In genomic region chr9:123491917-123492585, GRCm38 (mm10) we compare ENCODE assay signal across 9 mouse cellular contexts. TPM values are rescaled to one million over a fixed set of nuclear protein-coding genes. Genes with fewer than 3 reads are reported as not detected.
DNase-seq lines count a peak whose midpoint lies in the region; ATAC-seq and TF ChIP-seq lines count a peak whose summit lies in the region.
"Had no signal": no experiment of that assay in that cellular context is flagged by ENCODE, and none has a peak within 500 bp of the region (broad histone marks: within the 10 kb centered on the region; RNA-seq: fewer than 3 reads in every experiment).

No protein-coding gene starts in this region.

- no peaks in the 10 kb centered on the region for H3K27me3 ChIP-seq in heart, adult 2 months (ENCODE audit: control insufficient read depth, insufficient read depth, low read length)
- H3K27me3 ChIP-seq: megakaryocyte, embryonic 14.5 days had no signal

- DNase-seq in left cerebral cortex, postnatal 25 days (ENCODE audit: low spot score in 2 of 2), result peak; percentile 35 to 50
- no peak for DNase-seq in left cerebral cortex, postnatal 36 days (ENCODE audit: low spot score in 2 of 2)
- DNase-seq in brain, adult 2 months (ENCODE audit: low read depth, low spot score), result peak; percentile 72
- DNase-seq in heart, adult 2 months, result peak; percentile 51 to 62
- peak; percentile 53 for DNase-seq in kidney, adult 9 months
- no peak for DNase-seq in embryo, embryonic 10 days (ENCODE audit: low spot score)
- DNase-seq in gastrocnemius, postnatal 14 days, result no peak

- peak overlapping the region; percentile 9; the same call in 1 of the 2 replicates for H3K9ac ChIP-seq in heart, adult 2 months (ENCODE audit: low read depth, low read length)

- intact Hi-C loops in left cerebral cortex, postnatal 25 days (cut with DNase I), result no loop called here
- intact Hi-C loops in left cerebral cortex, postnatal 36 days (cut with DNase I), result no loop called here
- intact Hi-C loops in heart, adult 2 months (cut with DNase I), result no loop called here
- intact Hi-C loops in gastrocnemius, postnatal 14 days (cut with DNase I; ENCODE audit: low total_unique reads), result no loop called here

- ATAC-seq in megakaryocyte progenitor cell, adult 5-6 weeks (replicated peaks; ENCODE audit: poor library complexity), result peak; percentile 77

- no peak overlapping the region for H3K4me3 ChIP-seq in heart, adult 2 months
- H3K4me3 ChIP-seq: megakaryocyte, embryonic 14.5 days had no signal

- peaks cover 7% of the 10 kb centered on the region for H3K79me2 ChIP-seq in heart, adult 2 months (replicated peaks; ENCODE audit: control insufficient read depth, insufficient read depth, low read length)

- H3K36me3 ChIP-seq in heart, adult 2 months (ENCODE audit: control insufficient read depth, insufficient read depth, low read length), result peaks cover 24% of the 10 kb centered on the region

- no peak for TF ChIP-seq EP300 in heart, adult 2 months (IDR thresholded peaks at IDR 0.05; ENCODE audit: insufficient read depth, low read depth, low read length)

- peak overlapping the region; percentile 70 for H3K27ac ChIP-seq in heart, adult 2 months

- peaks cover 36% of the 10 kb centered on the region for H3K4me1 ChIP-seq in heart, adult 2 months (ENCODE audit: control insufficient read depth, insufficient read depth, low read length)

- TF ChIP-seq POLR2A in heart, adult 2 months (IDR thresholded peaks at IDR 0.05; ENCODE audit: insufficient read depth, low read depth, low read length), result no peak

- TF ChIP-seq CTCF in heart, adult 2 months (IDR thresholded peaks at IDR 0.05), result no peak

- 29% methylated on average over 9 of the region's 9 CpGs for WGBS in heart, adult 2 months

RNA-seq across cellular contexts. Expression of gene Limd1, which starts 13.5 kb away (rescaled TPM):
- 1 to 10 TPM; 6.1 to 7.2 TPM for total RNA-seq in left cerebral cortex, postnatal 25 days (2021)
- total RNA-seq in left cerebral cortex, postnatal 36 days (2021), result 1 to 10 TPM; 6.2 to 6.8 TPM
- total RNA-seq in heart, adult 2 months (2021), result 10 to 100 TPM; 33.7 to 48.9 TPM
- polyA plus RNA-seq in heart, adult 2 months (2012; rRNA removed), result 34.6 and 50.0 TPM in 2 replicates
- total RNA-seq in megakaryocyte progenitor cell, adult 5-6 weeks (2015), result 24.2 and 24.6 TPM in 2 replicates
- total RNA-seq in megakaryocyte progenitor cell, adult 5-6 weeks (2017), result 19.0 and 20.4 TPM in 2 replicates
- total RNA-seq in gastrocnemius, postnatal 14 days (2021), result 10 to 100 TPM; 29.4 to 31.2 TPM

RNA-seq across cellular contexts. Expression of gene Sacm1l, which starts 37.5 kb away (rescaled TPM):
- total RNA-seq in left cerebral cortex, postnatal 25 days (2021), result 10 to 100 TPM; 59.5 to 61.9 TPM
- 10 to 100 TPM; 52.8 to 60.8 TPM for total RNA-seq in left cerebral cortex, postnatal 36 days (2021)
- 10 to 100 TPM; 35.4 to 36.8 TPM for total RNA-seq in heart, adult 2 months (2021)
- polyA plus RNA-seq in heart, adult 2 months (2012; rRNA removed), result 8.3 and 18.9 TPM in 2 replicates
- total RNA-seq in megakaryocyte progenitor cell, adult 5-6 weeks (2015), result 33.3 and 35.8 TPM in 2 replicates
- total RNA-seq in megakaryocyte progenitor cell, adult 5-6 weeks (2017), result 36.4 and 46.2 TPM in 2 replicates
- total RNA-seq in gastrocnemius, postnatal 14 days (2021), result 10 to 100 TPM; 19.2 to 23.7 TPM

Comparison
In these comparisons a context has a peak if more than half of its experiments do, and no peak if none do; other contexts are left out.
1. DNase-seq: peak in left cerebral cortex, postnatal 25 days (2 of 2), brain, adult 2 months (single experiment), heart, adult 2 months (2 of 2) and kidney, adult 9 months (single experiment); none in left cerebral cortex, postnatal 36 days (0 of 2), embryo, embryonic 10 days (single experiment) and gastrocnemius, postnatal 14 days (single experiment).